Mouse (Mus musculus): ENCODE data around the gene Tmem176a. TPM values are rescaled to one million over a fixed set of nuclear protein-coding genes. Genes with fewer than 3 reads are reported as not detected.

Gene Tmem176a
- polyA plus RNA-seq, 1 experiment from 2014 or later, result 16.4 TPM

Other genes with a start within 250 kb of the Tmem176a start
- 44.6 and 47.2 TPM in 2 replicates for gene Repin1, start 247.0 kb upstream of the Tmem176a start, polyA plus RNA-seq (2015; fragmentation: Nextera tagmentation; extraction: Ambion mirVana)
- gene Gm44965, start 247.0 kb upstream of the Tmem176a start, polyA plus RNA-seq (2015; fragmentation: Nextera tagmentation; extraction: Ambion mirVana), result 1.0 TPM in 1 of 2 replicates, not detected in the other
- 14.6 and 17.8 TPM in 2 replicates for gene Zfp775, start 238.9 kb upstream of the Tmem176a start, polyA plus RNA-seq (2015; fragmentation: Nextera tagmentation; extraction: Ambion mirVana)
- 6.5 and 7.6 TPM in 2 replicates for gene AI854703, start 214.2 kb upstream of the Tmem176a start, polyA plus RNA-seq (2015; fragmentation: Nextera tagmentation; extraction: Ambion mirVana)
- 0.46 and 0.53 TPM in 2 replicates for gene Gimap8, start 193.7 kb upstream of the Tmem176a start, polyA plus RNA-seq (2015; fragmentation: Nextera tagmentation; extraction: Ambion mirVana)
- gene Gimap9, start 164.8 kb upstream of the Tmem176a start, polyA plus RNA-seq (2015; fragmentation: Nextera tagmentation; extraction: Ambion mirVana), result 1.0 and 2.2 TPM in 2 replicates
- 1.2 and 2.1 TPM in 2 replicates for gene Gimap4, start 156.4 kb upstream of the Tmem176a start, polyA plus RNA-seq (2015; fragmentation: Nextera tagmentation; extraction: Ambion mirVana)
- 5.4 and 7.0 TPM in 2 replicates for gene Gimap6, start 132.7 kb upstream of the Tmem176a start, polyA plus RNA-seq (2015; fragmentation: Nextera tagmentation; extraction: Ambion mirVana)
- gene Gm28053, start 122.3 kb upstream of the Tmem176a start, polyA plus RNA-seq (2015; fragmentation: Nextera tagmentation; extraction: Ambion mirVana), result not detected in 2 replicates
- gene Gimap7, start 122.3 kb upstream of the Tmem176a start, polyA plus RNA-seq (2015; fragmentation: Nextera tagmentation; extraction: Ambion mirVana), result not detected in 2 replicates
- 3.0 and 5.2 TPM in 2 replicates for gene Gimap1, start 101.9 kb upstream of the Tmem176a start, polyA plus RNA-seq (2015; fragmentation: Nextera tagmentation; extraction: Ambion mirVana)
- gene Gimap5, start 94.7 kb upstream of the Tmem176a start, polyA plus RNA-seq (2015; fragmentation: Nextera tagmentation; extraction: Ambion mirVana), result 0.94 and 0.98 TPM in 2 replicates
- not detected in 2 replicates for gene Gimap3, start 70.1 kb upstream of the Tmem176a start, polyA plus RNA-seq (2015; fragmentation: Nextera tagmentation; extraction: Ambion mirVana)
- gene Tmem176b, start 577 bp downstream of the Tmem176a start, polyA plus RNA-seq (2015; fragmentation: Nextera tagmentation; extraction: Ambion mirVana), result 93.2 and 108 TPM in 2 replicates
- 0.09 TPM in 1 of 2 replicates, not detected in the other for gene Aoc1, start 32.0 kb downstream of the Tmem176a start, polyA plus RNA-seq (2015; fragmentation: Nextera tagmentation; extraction: Ambion mirVana)
- gene 1600015I10Rik, start 89.0 kb downstream of the Tmem176a start, polyA plus RNA-seq (2015; fragmentation: Nextera tagmentation; extraction: Ambion mirVana), result not detected in 2 replicates
- not detected in 2 replicates for gene Doxl2, start 134.0 kb downstream of the Tmem176a start, polyA plus RNA-seq (2015; fragmentation: Nextera tagmentation; extraction: Ambion mirVana)
- not detected in 2 replicates for gene Svs1, start 145.9 kb downstream of the Tmem176a start, polyA plus RNA-seq (2015; fragmentation: Nextera tagmentation; extraction: Ambion mirVana)
- 0.05 and 0.11 TPM in 2 replicates for gene Gpnmb, start 195.6 kb downstream of the Tmem176a start, polyA plus RNA-seq (2015; fragmentation: Nextera tagmentation; extraction: Ambion mirVana)
- gene Malsu1, start 232.9 kb downstream of the Tmem176a start, polyA plus RNA-seq (2015; fragmentation: Nextera tagmentation; extraction: Ambion mirVana), result 65.2 and 70.3 TPM in 2 replicates